Mouse (Mus musculus): ENCODE results near the gene Bche.

The Bche gene

GRCm38 (mm10) chr3:73708410-73708714 lies at the start of gene Bche:
Bche (minus strand) TSS chr3:73708415.
- no peak for DNase-seq (ENCODE audit: low read depth in 1 of 2, low spot score in 2 of 2)

DNA sequence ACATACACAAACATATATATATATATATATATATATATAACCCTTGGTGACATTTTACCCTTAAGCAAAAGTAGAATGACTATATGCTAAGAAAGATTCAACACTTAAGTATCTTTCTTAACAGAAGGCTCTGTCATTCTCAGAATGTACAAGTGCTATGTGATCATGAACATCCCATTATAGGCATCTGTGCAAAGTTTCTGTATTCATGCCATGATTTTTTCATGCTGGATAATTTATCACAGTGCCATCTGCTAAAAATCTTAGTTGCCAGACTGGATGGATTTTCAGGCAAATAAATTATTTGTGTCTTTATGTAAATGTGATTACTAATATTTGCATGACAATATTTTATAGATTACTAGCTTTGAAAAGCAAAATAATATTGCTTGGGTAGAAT lies 33.8 kb upstream of the Bche start:
- DNase-seq (ENCODE audit: low read depth in 1 of 2, low spot score in 2 of 2) = no peak

DNA sequence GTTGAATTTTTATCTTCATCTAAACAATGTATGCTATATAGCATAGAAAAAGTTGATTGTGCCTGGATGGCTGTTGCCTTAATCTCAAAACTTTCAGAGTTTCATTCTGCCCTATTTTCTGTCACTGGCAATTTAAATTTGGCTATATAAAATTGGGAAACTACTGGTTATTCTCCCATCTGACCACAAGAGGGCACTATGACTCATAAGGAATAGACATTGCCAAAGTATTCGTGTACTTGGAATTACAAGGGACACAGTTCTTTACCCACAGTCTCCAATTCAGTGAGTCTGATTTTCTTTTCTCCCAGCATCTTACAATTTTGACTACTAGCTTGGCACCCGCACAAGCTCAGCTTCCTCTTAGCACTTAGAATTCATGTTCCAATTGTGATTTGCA lies 23.5 kb upstream of the Bche start:
- no peak for DNase-seq (ENCODE audit: low read depth in 1 of 2, low spot score in 2 of 2)

DNA sequence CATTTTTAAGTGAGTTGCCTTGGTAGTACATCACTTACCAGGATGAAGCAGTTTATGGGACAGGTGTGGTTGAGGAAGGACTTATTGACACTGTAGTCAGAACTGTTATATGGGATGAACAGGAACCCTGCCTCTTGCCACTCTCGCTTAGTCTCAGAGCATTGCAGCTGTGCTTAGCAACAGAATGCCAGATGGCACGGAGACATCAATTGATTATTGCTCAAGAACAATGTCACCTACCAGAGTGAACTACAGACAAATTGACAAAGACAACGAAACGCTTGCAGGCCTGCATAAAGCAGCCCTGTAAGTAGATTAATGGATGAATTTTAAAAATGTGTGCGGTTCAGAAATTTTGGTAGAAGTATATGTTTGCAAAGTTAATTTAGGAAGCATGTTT lies 21.3 kb upstream of the Bche start:
- DNase-seq (ENCODE audit: low read depth in 1 of 2, low spot score in 2 of 2) = no peak

DNA sequence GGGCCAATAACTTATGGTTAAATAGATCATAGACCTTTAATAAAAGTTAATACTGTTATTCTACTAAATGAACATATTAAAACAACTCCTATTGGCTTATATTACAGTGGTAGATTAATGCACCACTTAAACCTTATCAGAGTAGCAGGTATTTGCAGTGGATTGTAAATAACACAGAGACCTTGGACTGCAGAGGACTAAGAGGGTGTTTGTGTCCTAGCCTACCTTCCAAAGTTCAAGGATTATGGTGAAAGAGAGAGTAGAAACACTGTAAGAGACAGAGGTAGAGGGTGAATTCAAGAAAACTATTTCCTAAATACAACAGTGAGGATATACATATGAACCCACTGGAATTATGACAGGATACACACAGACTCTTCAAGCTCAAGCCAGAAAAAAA lies 17.5 kb upstream of the Bche start:
- DNase-seq (ENCODE audit: low read depth in 1 of 2, low spot score in 2 of 2) = no peak

DNA sequence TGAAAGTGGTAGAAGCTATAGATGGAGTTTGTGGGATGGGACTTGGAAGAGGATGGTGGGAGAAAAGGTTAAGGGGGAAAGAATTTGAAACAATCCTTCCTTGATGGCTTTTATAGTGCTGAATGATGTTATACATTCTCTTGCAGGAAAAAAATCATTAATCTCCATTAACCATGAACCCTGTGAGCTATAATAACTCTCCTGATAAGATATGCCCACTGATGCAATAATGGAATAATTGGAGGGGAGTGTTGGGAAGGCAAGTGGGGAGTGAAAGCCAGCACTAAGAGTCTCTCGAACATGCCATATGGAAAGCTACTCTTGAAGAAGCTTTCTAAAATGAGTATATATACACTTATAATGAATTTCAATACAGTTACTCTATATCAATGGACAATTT lies 16.7 kb upstream of the Bche start:
- DNase-seq (ENCODE audit: low read depth in 1 of 2, low spot score in 2 of 2) = no peak

- no peak for DNase-seq (ENCODE audit: low read depth in 1 of 2, low spot score in 2 of 2)
These were observed 9.5 kb upstream of the Bche start for GRCm38 (mm10) chr3:73717610-73718284.

DNA sequence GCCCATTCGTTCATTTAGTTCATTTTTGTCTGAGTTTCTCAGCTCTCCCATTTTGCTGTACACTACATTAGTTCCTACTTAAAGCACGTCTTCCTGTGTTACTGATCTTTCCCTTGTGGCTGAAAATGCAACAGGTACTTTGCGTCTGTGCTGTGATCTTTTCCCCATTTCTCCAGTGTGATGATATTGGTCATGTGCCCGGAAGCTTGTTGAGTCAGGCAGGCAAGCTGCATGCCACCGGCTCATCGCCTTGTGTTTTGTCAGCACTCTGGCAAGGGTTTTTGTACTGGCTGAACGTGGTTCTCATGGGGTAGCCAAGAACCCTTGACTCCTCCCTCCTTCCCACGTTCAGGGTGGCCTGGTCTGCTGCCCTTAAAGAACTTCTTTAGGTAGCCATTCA lies 1.7 kb upstream of the Bche start:
- no peak for DNase-seq (ENCODE audit: low read depth in 1 of 2, low spot score in 2 of 2)

DNA sequence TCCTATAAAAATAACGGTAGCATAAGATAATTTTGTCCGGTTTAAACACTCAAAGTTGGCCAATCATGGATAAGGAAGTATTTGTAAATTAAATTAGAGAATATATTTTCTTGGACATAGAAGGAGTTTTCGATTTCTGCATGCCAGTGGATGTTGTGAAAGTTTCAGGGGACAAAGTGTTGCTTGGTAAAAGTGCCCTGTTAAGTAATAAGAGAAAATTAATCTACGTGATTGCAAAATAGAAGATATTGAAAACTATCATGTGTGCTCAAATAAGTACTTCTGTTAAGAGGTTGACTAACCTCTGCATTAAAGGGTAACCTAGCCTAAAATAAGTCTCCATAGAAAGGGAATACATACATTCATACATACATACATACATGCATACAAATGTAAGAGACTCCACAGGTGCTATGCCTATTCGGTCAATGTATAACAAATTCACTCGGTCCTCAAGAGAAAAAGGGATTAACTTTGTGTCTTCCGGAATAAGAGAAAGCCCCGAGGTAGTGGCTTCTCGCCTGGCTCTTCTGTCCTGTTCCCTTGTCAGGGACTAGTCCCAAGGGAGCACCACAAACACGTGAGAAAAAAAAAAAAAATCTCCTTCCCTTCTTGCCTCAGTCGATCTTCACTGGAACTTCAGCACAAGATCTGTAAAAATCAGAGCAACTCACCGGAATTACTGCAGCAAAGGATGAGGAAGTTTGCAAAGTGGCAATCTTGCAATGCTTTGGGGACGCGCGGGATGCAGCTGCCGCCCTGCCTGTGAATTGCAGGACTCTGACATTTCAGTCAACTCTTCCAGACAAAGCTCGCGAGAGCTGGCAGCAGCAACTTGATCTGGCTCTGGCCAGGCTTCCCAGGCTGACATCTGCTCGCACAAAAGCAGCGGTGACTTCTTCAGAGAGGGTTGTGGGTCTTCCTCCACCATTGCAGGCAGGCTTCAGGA lies 480 bp downstream of the Bche start:
- no peak for DNase-seq (ENCODE audit: low read depth in 1 of 2, low spot score in 2 of 2)

- DNase-seq (ENCODE audit: low read depth in 1 of 2, low spot score in 2 of 2) = no peak
These were observed 1.7 kb downstream of the Bche start for GRCm38 (mm10) chr3:73706544-73706943.

GRCm38 (mm10) chr3:73698889-73699288 lies 9.3 kb downstream of the Bche start:
- no peak for DNase-seq (ENCODE audit: low read depth in 1 of 2, low spot score in 2 of 2)

GRCm38 (mm10) chr3:73673333-73673732 lies 34.9 kb downstream of the Bche start:
- DNase-seq (ENCODE audit: low read depth in 1 of 2, low spot score in 2 of 2) = no peak

GRCm38 (mm10) chr3:73668172-73668571 lies 40.0 kb downstream of the Bche start:
- DNase-seq (ENCODE audit: low read depth in 1 of 2, low spot score in 2 of 2) = no peak

DNA sequence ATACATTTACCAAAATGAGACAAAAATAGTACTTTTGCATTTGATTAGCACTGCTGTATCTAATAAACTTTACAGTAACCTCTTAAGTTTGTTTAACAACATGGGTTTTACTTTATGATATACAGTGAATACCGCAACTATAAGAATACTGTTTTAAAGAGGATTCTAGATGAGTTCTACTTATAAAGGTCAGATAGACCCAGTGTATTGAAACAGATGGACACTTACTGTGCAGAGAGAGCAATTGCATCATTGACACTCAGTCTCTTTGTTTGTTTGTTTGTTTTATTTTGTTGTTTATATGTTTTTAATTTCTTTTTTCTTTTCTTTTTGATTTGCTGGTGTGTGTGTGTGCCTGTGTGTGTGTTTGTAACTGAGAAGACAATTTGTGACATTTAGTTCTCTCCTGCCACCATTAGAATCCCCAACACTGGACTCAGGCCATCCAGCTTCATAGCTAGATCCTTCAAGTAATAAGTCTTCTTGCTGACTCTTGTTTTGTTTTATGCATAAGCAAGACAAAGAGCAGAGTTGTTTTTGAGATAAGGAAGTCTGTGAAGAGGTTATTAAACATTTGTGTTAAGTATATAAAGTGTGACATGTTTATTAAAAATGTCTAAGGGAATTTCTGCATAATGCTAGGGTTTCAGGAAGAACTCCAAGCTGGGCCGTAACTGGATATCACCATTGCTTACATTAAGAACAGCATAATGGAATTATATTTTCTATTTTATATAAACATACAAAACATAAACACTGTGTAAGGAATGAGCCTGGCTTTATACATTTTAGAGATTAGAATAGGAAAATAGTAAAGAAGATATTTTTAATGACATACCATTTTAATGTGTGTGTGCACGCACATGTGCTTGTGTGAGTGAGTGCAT lies 40.7 kb downstream of the Bche start:
- no peak for DNase-seq (ENCODE audit: low read depth in 1 of 2, low spot score in 2 of 2)

- DNase-seq (ENCODE audit: low read depth in 1 of 2, low spot score in 2 of 2) = no peak
These were observed 57.9 kb downstream of the Bche start for GRCm38 (mm10) chr3:73650281-73650680.

DNA sequence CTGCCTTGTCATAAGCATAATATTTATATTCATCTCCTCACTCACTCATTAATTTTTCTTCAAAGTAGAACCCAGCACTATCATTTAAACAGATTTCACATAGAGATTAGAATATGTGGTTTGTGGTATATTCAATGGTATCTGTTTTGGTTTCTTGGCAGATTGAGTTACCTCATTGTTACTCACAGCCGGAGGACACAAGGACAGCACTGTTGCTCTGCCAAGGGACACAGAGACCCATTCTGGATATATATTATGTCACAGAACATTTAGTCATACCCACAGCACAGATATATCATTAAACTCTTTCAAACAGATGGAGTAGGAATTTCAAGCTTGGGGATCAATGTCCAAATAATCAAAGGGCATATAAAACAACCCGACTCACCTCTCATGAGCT lies 61.2 kb downstream of the Bche start:
- DNase-seq (ENCODE audit: low read depth in 1 of 2, low spot score in 2 of 2) = no peak

- DNase-seq (ENCODE audit: low read depth in 1 of 2, low spot score in 2 of 2) = no peak
These were observed 96.8 kb downstream of the Bche start for GRCm38 (mm10) chr3:73611421-73611820.

- DNase-seq (ENCODE audit: low read depth in 1 of 2, low spot score in 2 of 2) = no peak
These were observed 116.3 kb downstream of the Bche start for GRCm38 (mm10) chr3:73591757-73592533.

Measured in monocyte, adult 2 months (primary cell).